10 mouse cellular contexts compared by ENCODE assay signal in the genomic region with DNA sequence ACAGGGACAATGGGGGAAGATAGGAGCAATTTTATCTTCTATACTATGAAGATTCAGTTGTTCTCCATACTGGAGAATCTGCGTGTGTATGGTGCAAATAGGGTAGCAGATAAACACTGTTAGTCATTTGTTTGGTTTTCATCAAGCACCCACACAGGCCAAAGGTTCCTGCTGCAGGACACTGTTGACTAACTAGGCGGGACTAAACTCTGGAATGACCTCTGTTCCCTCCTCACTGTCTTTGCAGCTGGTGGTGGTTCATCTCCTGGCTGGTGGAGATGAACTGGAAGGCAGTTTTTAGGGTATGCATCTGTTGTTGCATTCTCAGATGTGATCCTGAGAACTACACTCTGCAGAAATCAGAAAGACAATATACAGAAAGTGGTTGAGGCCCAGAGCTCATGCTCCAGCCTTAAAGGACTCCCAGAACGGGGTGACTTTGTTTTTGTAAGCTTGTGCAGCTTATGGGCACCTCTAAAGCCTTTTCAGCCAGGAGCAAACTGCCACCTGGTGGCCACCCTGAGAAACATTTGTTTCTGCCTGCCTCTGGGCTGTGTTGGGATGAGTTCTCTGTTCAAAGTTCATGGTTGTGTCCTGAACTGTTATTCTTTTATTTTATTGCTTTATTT. TPM values are rescaled to one million over a fixed set of nuclear protein-coding genes. Genes with fewer than 3 reads are reported as not detected.
DNase-seq lines count a peak whose midpoint lies in the region; ATAC-seq and TF ChIP-seq lines count a peak whose summit lies in the region.
"Not testable (repeated sequence)": the region's sequence is repeated elsewhere in the genome, so short reads cannot be mapped to it uniquely, and the experiment has no call there.
"Had no signal": no experiment of that assay in that cellular context is flagged by ENCODE, and none has a peak within 500 bp of the region (broad histone marks: within the 10 kb centered on the region; RNA-seq: fewer than 3 reads in every experiment).

No protein-coding gene starts in this region.

- H3K9me3 ChIP-seq in forebrain, postnatal 0 days (ENCODE audit: low read length); neural tube, embryonic 14.5 days (ENCODE audit: control insufficient read depth, low read length); stomach, postnatal 0 days (ENCODE audit: control insufficient read depth, low read length): not testable (repeated sequence)

- DNase-seq in cerebellum, adult 11-12 months, result peak; percentile 51
- DNase-seq in forebrain, postnatal 0 days, result peak; percentile 45
- DNase-seq in induced T-regulatory cell, adult 2 months (ENCODE audit: low read depth), result peak; percentile 76
- DNase-seq in layer of hippocampus, adult 9-11 months, result peak; percentile 53
- DNase-seq in lung, adult 2 months, result peak; percentile 56
- peak; percentile 40 for DNase-seq in stomach, postnatal 0 days (ENCODE audit: low spot score)

- not testable (repeated sequence) for H3K27ac ChIP-seq in forebrain, postnatal 0 days (ENCODE audit: low read depth, low read length); neural tube, embryonic 14.5 days (ENCODE audit: low read depth, low read length); stomach, postnatal 0 days (replicated peaks)

- TF ChIP-seq CTCF in forebrain, postnatal 0 days (IDR thresholded peaks at IDR 0.05; ENCODE audit: low read depth), result peak; percentile 61
- 0 out of 2 replicates have a peak, but pooled peaks have one; percentile 28 for TF ChIP-seq CTCF in lung, adult 2 months (IDR thresholded peaks at IDR 0.05; ENCODE audit: insufficient read depth, low read length)
- TF ChIP-seq CTCF in stomach, postnatal 0 days (IDR thresholded peaks at IDR 0.05; ENCODE audit: low read depth), result peak; percentile 68

- not testable (repeated sequence) for TF ChIP-seq EP300 in stomach, postnatal 0 days (optimal IDR thresholded peaks at IDR 0.05)

- peak; percentile 35 for ATAC-seq in CD4-positive, CD25-positive, alpha-beta regulatory T cell, adult 4 months
- peak; percentile 44; the same call in 1 of the 2 replicates for ATAC-seq in forebrain, postnatal 0 days
- peak; percentile 31; the same call in 1 of the 2 replicates for ATAC-seq in neural tube, embryonic 14.5 days (ENCODE audit: low read depth)
- peak; percentile 77 for ATAC-seq in stomach, postnatal 0 days (ENCODE audit: low FRiP score, low TSS enrichment)

- TF ChIP-seq POLR2A in lung, adult 2 months (IDR thresholded peaks at IDR 0.05; ENCODE audit: borderline replicate concordance, extremely low read depth, low read depth, low read length), result not testable (repeated sequence)

- H3K36me3 ChIP-seq in forebrain, postnatal 0 days (ENCODE audit: insufficient read depth); neural tube, embryonic 14.5 days (ENCODE audit: control insufficient read depth, insufficient read depth, low read length); stomach, postnatal 0 days (ENCODE audit: control insufficient read depth, insufficient read depth, low read length): not testable (repeated sequence)

- H3K4me3 ChIP-seq in forebrain, postnatal 0 days (ENCODE audit: low read depth, low read length); lung, adult 2 months (replicated peaks; ENCODE audit: extremely low read depth, low read depth, low read length); neural tube, embryonic 14.5 days (ENCODE audit: low read depth, low read length); stomach, postnatal 0 days (ENCODE audit: low read depth, low read length): not testable (repeated sequence)

- 40% methylated on average over 3 of the region's 3 CpGs for WGBS in forebrain, postnatal 0 days
- WGBS in lung, adult 2 months, result 31% methylated on average over 3 of the region's 3 CpGs
- WGBS in neural tube, embryonic 14.5 days, result 40% methylated on average over 3 of the region's 3 CpGs
- 28% methylated on average over 3 of the region's 3 CpGs for WGBS in stomach, postnatal 0 days

- H3K4me1 ChIP-seq in forebrain, postnatal 0 days (ENCODE audit: insufficient read depth); neural tube, embryonic 14.5 days (ENCODE audit: control insufficient read depth, insufficient read depth, low read length); stomach, postnatal 0 days (replicated peaks; ENCODE audit: control insufficient read depth, insufficient read depth): not testable (repeated sequence)
- peaks cover 13% of the 10 kb centered on the region for H3K4me1 ChIP-seq in lung, adult 2 months (ENCODE audit: control insufficient read depth, insufficient read depth, low read length)

- not testable (repeated sequence) for H3K27me3 ChIP-seq in forebrain, postnatal 0 days (ENCODE audit: insufficient read depth, low read length); neural tube, embryonic 14.5 days (ENCODE audit: control insufficient read depth, insufficient read depth, low read length); stomach, postnatal 0 days (ENCODE audit: control insufficient read depth, insufficient read depth, low read length)

- not testable (repeated sequence) for H3K9ac ChIP-seq in forebrain, postnatal 0 days; neural tube, embryonic 14.5 days (replicated peaks; ENCODE audit: low read depth, low read length); stomach, postnatal 0 days (ENCODE audit: low read length)

- not testable (repeated sequence) for H3K4me2 ChIP-seq in forebrain, postnatal 0 days (ENCODE audit: low read depth); neural tube, embryonic 14.5 days (ENCODE audit: low read depth, low read length); stomach, postnatal 0 days (replicated peaks; ENCODE audit: low read depth)

RNA-seq across cellular contexts. Expression of a gene that starts 2.5 kb away (rescaled TPM):
- 1,000 to 10,000 TPM in 1 of 2 experiments, 100 to 1,000 TPM in 1; 829 to 1,151 TPM for polyA plus RNA-seq in CD4-positive, CD25-positive, alpha-beta regulatory T cell, adult 4 months (2017; shearing (Covaris generic))
- total RNA-seq in forebrain, postnatal 0 days (2014; rRNA removed), result 9.0 and 10.2 TPM in 2 replicates
- 6.4 and 6.9 TPM in 2 replicates for polyA plus RNA-seq in forebrain, postnatal 0 days (2015; fragmentation: Nextera tagmentation; extraction: Ambion mirVana)
- 180 and 232 TPM in 2 replicates for polyA plus RNA-seq in lung, adult 2 months (2012; rRNA removed)
- polyA plus RNA-seq in neural tube, embryonic 14.5 days (2014; fragmentation: Nextera tagmentation; extraction: Ambion mirVana), result 2.6 and 3.8 TPM in 2 replicates
- polyA plus RNA-seq in stomach, postnatal 0 days (2015; fragmentation: Nextera tagmentation; extraction: Ambion mirVana), result 35.9 and 40.2 TPM in 2 replicates

RNA-seq across cellular contexts. Expression of a gene that starts 7.4 kb away (rescaled TPM):
- 100 to 1,000 TPM; 407 to 526 TPM for polyA plus RNA-seq in CD4-positive, CD25-positive, alpha-beta regulatory T cell, adult 4 months (2017; shearing (Covaris generic))
- 10.3 and 13.1 TPM in 2 replicates for total RNA-seq in forebrain, postnatal 0 days (2014; rRNA removed)
- polyA plus RNA-seq in forebrain, postnatal 0 days (2015; fragmentation: Nextera tagmentation; extraction: Ambion mirVana), result 6.2 and 6.5 TPM in 2 replicates
- polyA plus RNA-seq in lung, adult 2 months (2012; rRNA removed), result 53.9 and 55.1 TPM in 2 replicates
- 5.9 and 8.9 TPM in 2 replicates for polyA plus RNA-seq in neural tube, embryonic 14.5 days (2014; fragmentation: Nextera tagmentation; extraction: Ambion mirVana)
- polyA plus RNA-seq in stomach, postnatal 0 days (2015; fragmentation: Nextera tagmentation; extraction: Ambion mirVana), result 18.9 and 21.0 TPM in 2 replicates

RNA-seq across cellular contexts. Expression of a gene that starts 7.6 kb away (rescaled TPM):
- under 1 TPM in 1 of 2 experiments, not detected in 1; 0.66 TPM for polyA plus RNA-seq in CD4-positive, CD25-positive, alpha-beta regulatory T cell, adult 4 months (2017; shearing (Covaris generic))
- total RNA-seq in forebrain, postnatal 0 days (2014; rRNA removed), result 0.31 TPM in 1 of 2 replicates, not detected in the other
- polyA plus RNA-seq in forebrain, postnatal 0 days (2015; fragmentation: Nextera tagmentation; extraction: Ambion mirVana), result not detected in 2 replicates
- not detected in 2 replicates for polyA plus RNA-seq in lung, adult 2 months (2012; rRNA removed)
- polyA plus RNA-seq in neural tube, embryonic 14.5 days (2014; fragmentation: Nextera tagmentation; extraction: Ambion mirVana), result not detected in 2 replicates
- not detected in 2 replicates for polyA plus RNA-seq in stomach, postnatal 0 days (2015; fragmentation: Nextera tagmentation; extraction: Ambion mirVana)
- total RNA-seq: gastrocnemius, postnatal 4 days; left cerebral cortex, adult 8-10 months had no signal

RNA-seq across cellular contexts. Expression of a gene that starts 14.8 kb away (rescaled TPM):
- polyA plus RNA-seq in CD4-positive, CD25-positive, alpha-beta regulatory T cell, adult 4 months (2017; shearing (Covaris generic)), result 10 to 100 TPM; 31.2 to 45.1 TPM
- total RNA-seq in forebrain, postnatal 0 days (2014; rRNA removed), result 0.33 and 1.0 TPM in 2 replicates
- polyA plus RNA-seq in forebrain, postnatal 0 days (2015; fragmentation: Nextera tagmentation; extraction: Ambion mirVana), result 1.6 and 4.7 TPM in 2 replicates
- 9.2 and 16.5 TPM in 2 replicates for polyA plus RNA-seq in lung, adult 2 months (2012; rRNA removed)
- polyA plus RNA-seq in neural tube, embryonic 14.5 days (2014; fragmentation: Nextera tagmentation; extraction: Ambion mirVana), result 11.0 and 12.7 TPM in 2 replicates
- 1.0 and 1.1 TPM in 2 replicates for polyA plus RNA-seq in stomach, postnatal 0 days (2015; fragmentation: Nextera tagmentation; extraction: Ambion mirVana)

RNA-seq across cellular contexts. Expression of a gene that starts 23.0 kb away (rescaled TPM):
- polyA plus RNA-seq in CD4-positive, CD25-positive, alpha-beta regulatory T cell, adult 4 months (2017; shearing (Covaris generic)), result not detected
- total RNA-seq in forebrain, postnatal 0 days (2014; rRNA removed), result 0.15 TPM in 1 of 2 replicates, not detected in the other
- polyA plus RNA-seq in forebrain, postnatal 0 days (2015; fragmentation: Nextera tagmentation; extraction: Ambion mirVana), result not detected in 2 replicates
- not detected in 2 replicates for polyA plus RNA-seq in lung, adult 2 months (2012; rRNA removed)
- polyA plus RNA-seq in neural tube, embryonic 14.5 days (2014; fragmentation: Nextera tagmentation; extraction: Ambion mirVana), result not detected in 2 replicates
- 0.08 and 0.10 TPM in 2 replicates for polyA plus RNA-seq in stomach, postnatal 0 days (2015; fragmentation: Nextera tagmentation; extraction: Ambion mirVana)
